Mouse (Mus musculus): ENCODE results near the gene Zfp747. TPM values are rescaled to one million over a fixed set of nuclear protein-coding genes. Genes with fewer than 3 reads are reported as not detected.
"Not testable (repeated sequence)": the region's sequence is repeated elsewhere in the genome, so short reads cannot be mapped to it uniquely, and the experiment has no call there.

The Zfp747 gene
- polyA plus RNA-seq, 2 experiments, result 7.0 to 8.0 TPM

DNA sequence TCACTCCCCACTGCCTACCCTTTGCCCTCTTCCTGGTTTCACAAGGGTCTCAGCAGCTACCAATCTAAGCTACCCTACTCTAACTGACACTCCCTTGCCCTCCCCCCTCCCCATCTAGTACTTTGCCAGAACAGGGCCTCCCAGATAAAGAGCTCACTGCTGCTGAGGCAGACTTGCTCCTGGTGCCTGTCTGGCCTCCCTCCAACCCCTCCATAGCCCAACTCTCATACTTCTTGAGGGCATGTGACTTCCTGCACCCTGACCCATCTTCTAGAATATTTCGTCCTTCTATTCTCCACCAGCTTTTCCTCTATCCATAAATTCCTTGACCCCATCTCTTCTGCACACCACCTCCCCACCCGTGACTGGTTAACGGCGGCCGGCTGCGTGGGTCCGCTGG is 33.0 kb downstream of the Zfp747 start:
- DNase-seq (ENCODE audit: low spot score) (no peak), ATAC-seq (ENCODE audit: low FRiP score, low read depth) (no peak)
- no peak for TF ChIP-seq POLR2A (IDR thresholded peaks at IDR 0.05; ENCODE audit: borderline replicate concordance, extremely low read depth, insufficient read depth, insufficient read length)
- peaks cover 8% of the 10 kb centered on the region for H3K4me1 ChIP-seq (ENCODE audit: control insufficient read depth, insufficient read depth, low read length)
- H3K4me2 ChIP-seq (replicated peaks; ENCODE audit: low read depth, low read length, severe bottlenecking), result no peak overlapping the region
- H3K36me3 ChIP-seq (ENCODE audit: control insufficient read depth, insufficient read depth, low read length), result peaks cover 26% of the 10 kb centered on the region
- H3K4me3 ChIP-seq (replicated peaks; ENCODE audit: low read length), result no peak overlapping the region
- H3K9me3 ChIP-seq (ENCODE audit: control insufficient read depth, low read length), result no peaks in the 10 kb centered on the region
- no peak overlapping the region for H3K9ac ChIP-seq (ENCODE audit: low read depth, low read length, severe bottlenecking)
- 94% methylated on average over 7 of the region's 7 CpGs for WGBS
- H3K27ac ChIP-seq (replicated peaks; ENCODE audit: low read depth, low read length), result no peak overlapping the region
- H3K27me3 ChIP-seq (ENCODE audit: control insufficient read depth, insufficient read depth, low read length), result no peaks in the 10 kb centered on the region

DNA sequence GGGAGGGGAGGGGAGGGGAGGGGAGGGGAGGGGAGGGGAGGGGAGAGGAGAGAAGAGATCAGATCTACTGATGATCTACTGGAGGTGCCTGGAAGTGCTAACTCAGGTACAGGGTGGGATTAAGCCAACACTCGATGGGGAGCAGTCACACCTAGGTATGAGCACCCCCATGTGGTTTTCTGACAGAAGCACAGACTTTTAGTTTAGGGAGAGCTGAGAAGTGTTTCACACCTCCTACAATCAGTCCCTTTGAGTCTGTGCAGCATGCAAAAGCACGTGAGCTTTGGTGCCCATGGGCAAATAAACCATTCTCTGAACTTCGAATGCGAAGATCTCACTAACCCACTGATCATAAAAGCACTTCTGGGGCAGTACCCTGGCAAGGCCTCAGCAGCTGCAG is 33.5 kb downstream of the Zfp747 start:
- peaks cover 26% of the 10 kb centered on the region for H3K36me3 ChIP-seq (ENCODE audit: control insufficient read depth, insufficient read depth, low read length)
- ATAC-seq (ENCODE audit: low FRiP score, low read depth) (no peak), DNase-seq (ENCODE audit: low spot score) (no peak)
- no peak for TF ChIP-seq POLR2A (IDR thresholded peaks at IDR 0.05; ENCODE audit: borderline replicate concordance, extremely low read depth, insufficient read depth, insufficient read length)
- H3K9me3 ChIP-seq (ENCODE audit: control insufficient read depth, low read length), result no peaks in the 10 kb centered on the region
- peaks cover 8% of the 10 kb centered on the region for H3K4me1 ChIP-seq (ENCODE audit: control insufficient read depth, insufficient read depth, low read length)
- no peak overlapping the region for H3K9ac ChIP-seq (ENCODE audit: low read depth, low read length, severe bottlenecking)
- WGBS, result 60% methylated on average over 4 of the region's 4 CpGs
- no peak overlapping the region for H3K4me3 ChIP-seq (replicated peaks; ENCODE audit: low read length)
- H3K27ac ChIP-seq (replicated peaks; ENCODE audit: low read depth, low read length), result no peak overlapping the region
- no peak overlapping the region for H3K4me2 ChIP-seq (replicated peaks; ENCODE audit: low read depth, low read length, severe bottlenecking)
- H3K27me3 ChIP-seq (ENCODE audit: control insufficient read depth, insufficient read depth, low read length), result no peaks in the 10 kb centered on the region

GRCm38 (mm10) chr7:127341861-127342260 is 34.0 kb downstream of the Zfp747 start:
- not testable (repeated sequence) for H3K4me3 ChIP-seq (replicated peaks; ENCODE audit: low read length); H3K27ac ChIP-seq (replicated peaks; ENCODE audit: low read depth, low read length); H3K4me1 ChIP-seq (ENCODE audit: control insufficient read depth, insufficient read depth, low read length); ATAC-seq (ENCODE audit: low FRiP score, low read depth); H3K27me3 ChIP-seq (ENCODE audit: control insufficient read depth, insufficient read depth, low read length); DNase-seq (ENCODE audit: low spot score); H3K9ac ChIP-seq (ENCODE audit: low read depth, low read length, severe bottlenecking); H3K9me3 ChIP-seq (ENCODE audit: control insufficient read depth, low read length); H3K4me2 ChIP-seq (replicated peaks; ENCODE audit: low read depth, low read length, severe bottlenecking)
- peaks cover 26% of the 10 kb centered on the region for H3K36me3 ChIP-seq (ENCODE audit: control insufficient read depth, insufficient read depth, low read length)
- WGBS, result 91% methylated on average over 6 of the region's 6 CpGs

DNA sequence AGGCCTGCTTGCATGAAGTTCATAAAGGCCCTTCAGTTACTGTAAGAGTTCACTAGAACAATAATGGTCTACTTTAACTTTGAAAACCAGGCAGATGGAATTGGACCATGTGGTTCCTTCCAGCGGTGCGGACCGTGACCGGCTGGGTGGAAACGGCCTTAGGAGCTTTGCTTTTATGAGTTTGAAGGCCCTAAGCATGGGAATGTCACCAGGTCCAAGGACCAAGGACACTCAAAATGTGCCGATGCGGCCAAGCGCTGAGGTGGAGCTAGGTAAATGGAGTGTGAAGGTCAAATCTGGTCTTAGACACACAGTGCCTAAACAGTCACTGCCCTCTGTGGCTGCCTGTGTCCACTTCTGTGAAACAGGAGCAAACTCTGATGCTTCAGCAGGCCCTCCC is 34.5 kb downstream of the Zfp747 start:
- Histone ChIP-seq H3K9ac (ENCODE audit: low read depth, low read length, severe bottlenecking) (no peak overlapping the region), H3K27me3 (ENCODE audit: control insufficient read depth, insufficient read depth, low read length) (no peaks in the 10 kb centered on the region), H3K4me3 (replicated peaks; ENCODE audit: low read length) (no peak overlapping the region), H3K9me3 (ENCODE audit: control insufficient read depth, low read length) (no peaks in the 10 kb centered on the region), H3K27ac (replicated peaks; ENCODE audit: low read depth, low read length) (no peak overlapping the region), H3K36me3 (ENCODE audit: control insufficient read depth, insufficient read depth, low read length) (peaks cover 26% of the 10 kb centered on the region), H3K4me1 (ENCODE audit: control insufficient read depth, insufficient read depth, low read length) (peaks cover 3% of the 10 kb centered on the region; the same call in 1 of the 2 replicates), H3K4me2 (replicated peaks; ENCODE audit: low read depth, low read length, severe bottlenecking) (no peak overlapping the region)
- TF ChIP-seq POLR2A (IDR thresholded peaks at IDR 0.05; ENCODE audit: borderline replicate concordance, extremely low read depth, insufficient read depth, insufficient read length), result no peak
- ATAC-seq (ENCODE audit: low FRiP score, low read depth), result no peak
- 94% methylated on average over 8 of the region's 8 CpGs for WGBS
- DNase-seq (ENCODE audit: low spot score), result no peak

- Histone ChIP-seq H3K9me3 (ENCODE audit: control insufficient read depth, low read length) (no peaks in the 10 kb centered on the region), H3K36me3 (ENCODE audit: control insufficient read depth, insufficient read depth, low read length) (peaks cover 10% of the 10 kb centered on the region; the same call in 1 of the 2 replicates), H3K27me3 (ENCODE audit: control insufficient read depth, insufficient read depth, low read length) (no peaks in the 10 kb centered on the region), H3K4me3 (replicated peaks; ENCODE audit: low read length) (no peak overlapping the region), H3K4me2 (replicated peaks; ENCODE audit: low read depth, low read length, severe bottlenecking) (no peak overlapping the region), H3K9ac (ENCODE audit: low read depth, low read length, severe bottlenecking) (no peak overlapping the region), H3K27ac (replicated peaks; ENCODE audit: low read depth, low read length) (no peak overlapping the region), H3K4me1 (ENCODE audit: control insufficient read depth, insufficient read depth, low read length) (no peaks in the 10 kb centered on the region)
- DNase-seq (ENCODE audit: low spot score) (no peak), ATAC-seq (ENCODE audit: low FRiP score, low read depth) (no peak)
- WGBS, result 66% methylated on average over 4 of the region's 4 CpGs
- no peak for TF ChIP-seq POLR2A (IDR thresholded peaks at IDR 0.05; ENCODE audit: borderline replicate concordance, extremely low read depth, insufficient read depth, insufficient read length)
These were observed 38.2 kb downstream of the Zfp747 start for GRCm38 (mm10) chr7:127337636-127338035.

DNA sequence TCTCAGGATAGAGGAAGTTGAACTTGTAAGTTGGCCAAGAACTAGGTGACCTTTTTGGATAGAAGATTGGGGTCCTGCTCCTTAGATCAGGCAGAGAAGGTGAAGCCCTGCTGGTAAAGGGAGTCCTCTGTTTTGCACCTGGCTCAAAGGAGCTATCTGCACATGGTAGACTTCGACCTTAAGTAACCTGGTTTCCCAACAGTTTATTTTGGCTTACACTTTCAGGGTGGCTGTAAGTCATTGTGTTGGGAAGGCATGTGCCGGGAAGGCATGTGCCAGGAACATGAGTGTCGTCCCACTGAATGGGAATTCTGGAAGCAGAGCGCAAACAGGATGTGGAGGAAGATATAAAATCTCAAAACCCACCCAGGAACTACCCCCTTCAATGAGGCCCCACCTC is 40.2 kb downstream of the Zfp747 start:
- ATAC-seq (ENCODE audit: low FRiP score, low read depth), result no peak
- Histone ChIP-seq H3K4me2 (replicated peaks; ENCODE audit: low read depth, low read length, severe bottlenecking) (no peak overlapping the region), H3K4me1 (ENCODE audit: control insufficient read depth, insufficient read depth, low read length) (no peaks in the 10 kb centered on the region), H3K27ac (replicated peaks; ENCODE audit: low read depth, low read length) (no peak overlapping the region), H3K9me3 (ENCODE audit: control insufficient read depth, low read length) (no peaks in the 10 kb centered on the region), H3K27me3 (ENCODE audit: control insufficient read depth, insufficient read depth, low read length) (no peaks in the 10 kb centered on the region), H3K4me3 (replicated peaks; ENCODE audit: low read length) (no peak overlapping the region), H3K36me3 (ENCODE audit: control insufficient read depth, insufficient read depth, low read length) (no peaks in the 10 kb centered on the region), H3K9ac (ENCODE audit: low read depth, low read length, severe bottlenecking) (no peak overlapping the region)
- DNase-seq (ENCODE audit: low spot score), result no peak
- TF ChIP-seq POLR2A (IDR thresholded peaks at IDR 0.05; ENCODE audit: borderline replicate concordance, extremely low read depth, insufficient read depth, insufficient read length), result no peak
- WGBS, result 83% methylated on average over 4 of the region's 4 CpGs
